Mouse (Mus musculus) heart, embryonic 14.5 days (tissue): ENCODE measurements around the gene H2al1m. TPM values are rescaled to one million over a fixed set of nuclear protein-coding genes. Genes with fewer than 3 reads are reported as not detected.
"Not testable (repeated sequence)": the region's sequence is repeated elsewhere in the genome, so short reads cannot be mapped to it uniquely, and the experiment has no call there.

Source experiments
- ATAC-seq: fragments of 200-750 bp; cut with Nextera tagmentation; 2 replicates; pipeline ENCODE4 v1.8.0; 2017; ENCODE audit warnings: low read depth, moderate TSS enrichment; ENCODE audit not compliant: insufficient number of reproducible peaks, insufficient read depth, low FRiP score
- H3K27ac ChIP-seq, 2 experiments: fragments of 200-500 bp in 1 of 2; fragments of 300-500 bp in 1 of 2; sonication (generic) in 1 of 2; replicated peaks in 1 of 2; 2 replicates each; pipeline ENCODE4 v1.5.1; 2012 to 2014; ENCODE audit warnings: low read depth in 2 of 2, low read length in 2 of 2, control low read depth in 1 of 2, mild to moderate bottlenecking in 1 of 2, mixed read lengths in 1 of 2; ENCODE audit not compliant: control insufficient read depth in 1 of 2, insufficient read depth in 1 of 2
- H3K27me3 ChIP-seq: fragments of 300-500 bp; sonication (generic); 2 replicates; pipeline ENCODE4 v1.6.1; 2014; ENCODE audit warnings: mild to moderate bottlenecking, low read length, control low read depth; ENCODE audit not compliant: control insufficient read depth, insufficient read depth
- H3K36me3 ChIP-seq: fragments of 300-500 bp; sonication (generic); 2 replicates; pipeline ENCODE4 v1.6.1; 2014; ENCODE audit warnings: mild to moderate bottlenecking, control low read depth, low read length, mixed read lengths; ENCODE audit not compliant: control insufficient read depth, insufficient read depth
- H3K4me1 ChIP-seq, 2 experiments: fragments of 200-500 bp in 1 of 2; fragments of 300-500 bp in 1 of 2; sonication (generic) in 1 of 2; 2 replicates each; pipeline ENCODE4 v1.6.1; 2012 to 2014; ENCODE audit warnings: low read length in 2 of 2, control low read depth in 1 of 2, mixed read lengths in 1 of 2; ENCODE audit not compliant: control insufficient read depth in 2 of 2, insufficient read depth in 2 of 2
- H3K4me2 ChIP-seq: fragments of 300-500 bp; sonication (generic); 2 replicates; pipeline ENCODE4 v1.6.1; 2014; ENCODE audit warnings: mild to moderate bottlenecking, low read length
- H3K4me3 ChIP-seq, 2 experiments: fragments of 200-500 bp in 1 of 2; fragments of 300-500 bp in 1 of 2; sonication (generic) in 1 of 2; 2 replicates each; pipeline ENCODE4 v1.5.1; 2012 to 2014; ENCODE audit warnings: low read length in 2 of 2, mild to moderate bottlenecking in 2 of 2, control low read depth in 1 of 2, low read depth in 1 of 2, moderate library complexity in 1 of 2; ENCODE audit not compliant: control insufficient read depth in 1 of 2, insufficient read depth in 1 of 2
- H3K9ac ChIP-seq: fragments of 300-500 bp; sonication (generic); 2 replicates; pipeline ENCODE4 v1.6.1; 2014; ENCODE audit warnings: mild to moderate bottlenecking, low read length
- H3K9me3 ChIP-seq: fragments of 300-500 bp; sonication (generic); 2 replicates; pipeline ENCODE4 v1.6.1; 2016; ENCODE audit warnings: low read length, control low read depth; ENCODE audit not compliant: control insufficient read depth
- WGBS: fragments of 180-500 bp; shearing (Covaris S2); extraction: QIAGEN DNeasy Blood & Tissue Kit; methylation state at CpG from one replicate; pipeline ENCODE4 v1.1.7; 2014; 5-methylcytosine and 5-hydroxymethylcytosine counted together
- polyA plus RNA-seq: library from polyadenylated mRNA; unstranded; fragments of >200 nt; fragmentation: Nextera tagmentation; extraction: Ambion mirVana; gene quantifications from 2 replicates; pipeline ENCODE4 v1.2.1, GENCODE M21; 2014

The H2al1m gene
- polyA plus RNA-seq: 0.42 TPM in 1 of 2 replicates, not detected in the other

GRCm38 (mm10) chrX:9283464-9283863, at the start of gene H2al1m:
Gene H2al1m (plus strand): TSS chrX:9283764.
- not testable (repeated sequence) for H3K4me1 ChIP-seq, H3K4me2 ChIP-seq, ATAC-seq, H3K9ac ChIP-seq, H3K36me3 ChIP-seq, H3K9me3 ChIP-seq, H3K4me3 ChIP-seq, H3K27me3 ChIP-seq, H3K27ac ChIP-seq
- no CpG with 5 or more reads among the region's 1 CpGs for WGBS

- Histone ChIP-seq H3K4me2 (no peak overlapping the region), H3K4me3 (no peak overlapping the region), H3K9me3 (no peaks in the 10 kb centered on the region), H3K27ac (no peak overlapping the region), H3K36me3 (no peaks in the 10 kb centered on the region), H3K4me1 (peaks cover 4 to 5% of the 10 kb centered on the region in 2 experiments; a peak in 1 of 4 replicates), H3K27me3 (no peaks in the 10 kb centered on the region), H3K9ac (no peak overlapping the region)
- ATAC-seq: no peak
- 83% methylated on average over 5 of the region's 5 CpGs for WGBS
Measured at GRCm38 (mm10) chrX:9240737-9241591, 42.6 kb upstream of the H2al1m start.

GRCm38 (mm10) chrX:9243381-9243864, 40.1 kb upstream of the H2al1m start:
- Histone ChIP-seq H3K36me3 (no peaks in the 10 kb centered on the region), H3K4me3 (no peak overlapping the region), H3K9me3 (no peaks in the 10 kb centered on the region), H3K27ac (no peak overlapping the region), H3K4me1 (peaks cover 4 to 5% of the 10 kb centered on the region in 2 experiments; a peak in 1 of 4 replicates), H3K4me2 (no peak overlapping the region), H3K9ac (no peak overlapping the region), H3K27me3 (no peaks in the 10 kb centered on the region)
- ATAC-seq: no peak
- 39% methylated on average over 8 of the region's 8 CpGs for WGBS

GRCm38 (mm10) chrX:9244603-9245336, 38.8 kb upstream of the H2al1m start:
- no peak overlapping the region for H3K4me3 ChIP-seq
- ATAC-seq: no peak
- no peak overlapping the region for H3K27ac ChIP-seq
- H3K4me1 ChIP-seq: peaks cover 4 to 5% of the 10 kb centered on the region in 2 experiments; a peak in 1 of 4 replicates
- no peaks in the 10 kb centered on the region for H3K9me3 ChIP-seq
- WGBS: 48% methylated on average over 12 of the region's 12 CpGs
- no peak overlapping the region for H3K9ac ChIP-seq
- H3K4me2 ChIP-seq: peak overlapping the region; percentile 27
- no peaks in the 10 kb centered on the region for H3K36me3 ChIP-seq
- no peaks in the 10 kb centered on the region for H3K27me3 ChIP-seq

- 62% methylated on average over 5 of the region's 5 CpGs for whole genome bisulfite sequencing
- H3K9me3 ChIP-seq: no peaks in the 10 kb centered on the region
- H3K27me3 ChIP-seq: no peaks in the 10 kb centered on the region
- no peak overlapping the region for H3K4me2 ChIP-seq
- no peak overlapping the region for H3K4me3 ChIP-seq
- no peak overlapping the region for H3K9ac ChIP-seq
- H3K36me3 ChIP-seq: no peaks in the 10 kb centered on the region
- ATAC-seq: no peak
- no peaks in the 10 kb centered on the region for H3K4me1 ChIP-seq
- no peak overlapping the region for H3K27ac ChIP-seq
Measured at GRCm38 (mm10) chrX:9248911-9249310, 34.7 kb upstream of the H2al1m start.

- 74% methylated on average over 10 of the region's 10 CpGs for WGBS
- Histone ChIP-seq H3K36me3 (no peaks in the 10 kb centered on the region), H3K27me3 (no peaks in the 10 kb centered on the region), H3K4me1 (no peaks in the 10 kb centered on the region), H3K9ac (no peak overlapping the region), H3K9me3 (no peaks in the 10 kb centered on the region), H3K27ac (no peak overlapping the region), H3K4me2 (no peak overlapping the region), H3K4me3 (no peak overlapping the region)
- no peak for ATAC-seq
Measured at GRCm38 (mm10) chrX:9253990-9254389, 29.6 kb upstream of the H2al1m start.

GRCm38 (mm10) chrX:9254901-9255300, 28.7 kb upstream of the H2al1m start:
- WGBS: 80% methylated on average over 3 of the region's 3 CpGs
- Histone ChIP-seq H3K9me3 (no peaks in the 10 kb centered on the region), H3K4me3 (no peak overlapping the region), H3K36me3 (no peaks in the 10 kb centered on the region), H3K27ac (no peak overlapping the region), H3K4me1 (no peaks in the 10 kb centered on the region), H3K9ac (no peak overlapping the region), H3K4me2 (no peak overlapping the region), H3K27me3 (no peaks in the 10 kb centered on the region)
- ATAC-seq: no peak
